Mouse (Mus musculus) thymus, adult 2 months (tissue): Measurements from ENCODE around the gene Rab28.

Experiments used
- CTCF ChIP-seq: fragments of 200-500 bp; IDR thresholded peaks from 2 replicates; pipeline ENCODE4 v1.5.1; 2012; ENCODE audit warnings: mild to moderate bottlenecking, control low read depth, low read length, moderate library complexity, borderline replicate concordance; ENCODE audit not compliant: control insufficient read depth, poor library complexity, insufficient read depth; ENCODE audit errors: extremely low read depth
- POLR2A ChIP-seq: fragments of 200-500 bp; IDR thresholded peaks from 2 replicates; pipeline ENCODE4 v1.6.1; 2012; ENCODE audit warnings: mild to moderate bottlenecking, low read length, control low read depth, moderate library complexity; ENCODE audit not compliant: control insufficient read depth, poor library complexity, insufficient read depth; ENCODE audit errors: extremely low read depth

GRCm38 (mm10) chr5:41610447-41611030 is 97.4 kb downstream of the Rab28 start:
- TF ChIP-seq CTCF (no peak), POLR2A (no peak)
